Mouse (Mus musculus) adrenal gland, adult 2 months (tissue): ENCODE measurements at regions not wholly inside any gene's neighbourhood (a gene's known extent, or its start where the extent isn't known, plus 50 kb on each side); places are given as distances from the start of the nearest gene placed in this dataset.
"Not testable (repeated sequence)": the region's sequence is repeated elsewhere in the genome, so short reads cannot be mapped to it uniquely, and the experiment has no call there.

Experiments
- DNase-seq: peaks from one replicate; pipeline ENCODE4 v3.0.0; 2021

DNA sequence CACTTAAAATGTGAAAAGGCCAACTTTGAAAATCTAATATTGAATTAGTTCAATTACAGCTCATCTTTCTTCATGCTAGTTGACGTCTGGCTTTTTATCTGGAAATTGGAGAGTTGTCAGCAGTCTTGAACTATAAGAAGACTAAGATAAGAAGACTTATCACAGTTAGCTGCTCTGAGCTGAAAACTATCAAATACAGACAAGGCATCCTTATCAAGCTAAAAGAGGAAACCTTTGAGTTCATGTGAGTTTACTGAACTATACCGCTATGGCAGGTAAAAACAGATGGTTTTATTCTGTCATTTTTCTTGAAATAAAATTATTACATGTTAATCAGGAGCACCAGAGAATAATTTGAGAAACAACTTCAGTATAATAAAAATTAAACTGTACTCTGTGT lies 735.2 kb upstream of the Marcks start:
- no peak for DNase-seq

DNA sequence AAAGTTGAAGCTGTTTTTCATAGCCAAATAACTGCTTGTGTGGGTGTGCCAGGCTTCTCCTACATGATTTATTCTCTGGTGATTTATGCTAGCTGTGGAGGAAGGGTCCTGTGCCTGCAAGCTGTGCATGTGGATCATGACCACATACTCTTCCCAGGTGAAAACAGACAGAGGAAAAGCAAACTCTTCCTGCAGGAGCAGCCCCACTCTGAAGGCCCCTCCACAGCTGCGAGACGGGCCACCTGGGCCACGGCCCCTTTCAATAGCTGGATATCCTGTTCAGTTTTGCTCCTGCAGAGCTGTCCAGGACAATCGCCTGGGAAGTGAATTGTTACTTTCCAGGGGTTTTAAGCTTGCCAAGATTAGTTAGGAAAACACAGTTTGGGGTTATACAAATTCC lies 722.3 kb upstream of the Marcks start:
- peak; percentile 50 for DNase-seq

DNA sequence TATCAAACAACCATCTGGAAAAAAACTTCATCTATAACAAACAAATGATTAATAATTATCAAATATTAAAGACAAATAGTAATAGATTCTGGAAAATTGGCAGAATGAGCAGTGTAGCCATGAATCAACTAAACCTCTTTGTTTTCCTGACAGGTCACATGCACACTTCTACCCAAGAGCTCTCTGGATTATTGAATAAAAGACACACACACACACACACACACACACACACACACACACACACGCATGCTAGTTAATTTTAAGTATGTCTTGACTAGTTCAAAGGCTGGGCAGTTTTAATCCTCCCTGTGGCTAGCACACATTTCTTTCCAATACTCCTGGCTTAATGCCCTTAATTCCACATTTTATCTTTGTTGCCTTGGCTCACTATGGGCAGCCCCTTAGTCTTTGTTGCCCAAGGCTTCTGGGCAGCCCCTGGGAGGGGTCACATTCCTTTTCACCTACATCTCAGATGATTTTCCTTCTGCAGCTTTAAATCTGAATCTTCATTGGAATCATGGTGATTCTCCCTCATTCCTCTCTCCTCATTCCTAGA lies 710.6 kb upstream of the Marcks start:
- DNase-seq, result no peak

DNA sequence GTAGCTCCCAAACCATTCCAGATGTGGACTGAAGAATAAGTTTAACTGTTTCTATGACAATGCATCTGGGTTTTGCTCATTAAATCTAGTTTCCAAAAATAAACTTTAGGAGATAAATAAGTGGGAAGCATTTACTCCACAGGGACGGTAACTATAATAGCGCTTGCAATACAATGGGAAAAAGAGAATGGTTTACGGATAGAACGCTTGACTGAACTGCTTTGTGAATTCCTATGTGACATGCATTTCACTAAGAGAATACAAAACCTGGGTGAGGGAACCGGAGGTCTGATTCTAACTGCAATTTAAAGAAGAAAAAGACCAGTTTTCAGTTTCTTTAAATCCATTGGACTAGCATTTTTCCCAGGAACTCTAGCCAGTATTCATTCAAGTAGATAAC lies 704.1 kb upstream of the Marcks start:
- no peak for DNase-seq

DNA sequence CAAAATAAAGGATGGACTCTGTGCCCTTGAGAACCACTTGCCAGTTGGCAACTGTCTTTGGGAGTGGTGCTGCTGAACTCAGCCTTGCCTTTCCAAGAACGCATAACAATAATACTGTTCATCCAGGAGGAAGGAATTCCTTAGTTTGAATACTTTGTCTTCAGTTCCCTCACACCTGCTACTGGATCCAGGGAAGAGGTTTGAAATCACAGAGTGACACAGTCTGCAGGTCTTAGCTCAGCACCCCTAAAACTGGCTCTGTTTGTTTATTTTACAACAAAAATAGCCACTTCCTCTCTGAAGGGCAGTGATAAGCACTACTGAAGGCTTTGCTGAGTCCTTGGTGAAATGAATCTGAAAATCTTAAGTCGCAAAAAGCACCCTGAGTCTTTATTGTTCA lies 703.1 kb upstream of the Marcks start:
- peak; percentile 46 for DNase-seq

DNA sequence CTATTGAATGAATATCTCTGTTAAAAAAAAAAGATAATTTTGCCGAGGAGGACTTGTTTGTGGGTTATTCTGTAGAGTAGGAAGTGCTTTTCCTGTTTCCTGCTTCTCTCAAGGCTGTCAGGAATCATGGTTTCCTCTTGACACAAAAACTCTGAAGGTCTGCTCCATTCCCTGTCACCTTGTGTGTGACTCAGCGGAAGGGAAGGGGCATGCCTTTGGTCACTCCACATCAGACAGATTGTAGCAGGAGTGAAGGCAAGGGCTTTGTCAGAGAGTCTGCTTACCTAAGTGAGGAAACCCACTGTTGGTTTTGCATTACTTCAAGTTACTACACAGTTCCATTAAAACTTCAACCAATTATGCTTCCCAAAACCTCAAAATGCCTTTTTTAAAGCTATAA lies 699.0 kb upstream of the Marcks start:
- peak; percentile 39 for DNase-seq

DNA sequence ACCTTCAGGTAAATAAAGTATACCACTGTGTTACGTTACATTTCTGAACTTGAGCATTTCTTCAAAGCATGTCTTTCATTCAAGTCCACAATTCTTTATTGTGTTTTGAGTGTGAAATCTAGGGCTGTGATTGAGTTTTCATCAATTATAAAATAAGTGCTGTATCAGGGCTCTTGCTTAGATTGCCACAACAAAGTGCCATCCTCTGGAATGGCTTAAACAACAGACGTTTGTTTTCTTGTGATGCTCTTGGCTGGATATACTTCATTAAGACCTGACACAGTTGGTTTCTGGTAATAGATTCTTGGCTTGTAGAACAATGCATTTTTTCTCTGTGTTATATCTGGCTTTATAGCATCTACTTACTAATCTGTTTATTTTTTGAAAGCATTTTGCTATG lies 674.3 kb upstream of the Marcks start:
- no peak for DNase-seq

DNA sequence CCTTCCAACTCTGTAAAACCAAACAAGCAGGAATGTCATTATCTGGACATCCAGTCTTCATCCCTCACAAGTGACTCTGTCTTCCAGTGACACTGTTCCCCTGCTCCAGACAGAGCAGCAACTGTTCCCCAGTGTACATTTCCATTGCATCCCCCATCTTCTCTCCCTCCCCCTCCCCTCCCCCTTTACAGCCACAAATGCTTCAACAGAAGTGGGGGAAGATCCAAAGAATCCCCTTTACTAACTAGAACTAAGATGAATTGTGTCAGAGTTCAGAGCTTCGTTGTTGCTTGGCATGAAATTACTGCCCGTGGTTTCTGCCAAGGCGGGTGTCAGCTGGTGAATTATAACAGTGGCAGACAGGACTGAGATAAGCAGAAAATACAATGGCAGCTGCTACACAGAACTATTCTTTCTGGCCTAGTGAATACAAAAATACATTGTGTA lies 673.7 kb upstream of the Marcks start:
- DNase-seq, result peak; percentile 73

DNA sequence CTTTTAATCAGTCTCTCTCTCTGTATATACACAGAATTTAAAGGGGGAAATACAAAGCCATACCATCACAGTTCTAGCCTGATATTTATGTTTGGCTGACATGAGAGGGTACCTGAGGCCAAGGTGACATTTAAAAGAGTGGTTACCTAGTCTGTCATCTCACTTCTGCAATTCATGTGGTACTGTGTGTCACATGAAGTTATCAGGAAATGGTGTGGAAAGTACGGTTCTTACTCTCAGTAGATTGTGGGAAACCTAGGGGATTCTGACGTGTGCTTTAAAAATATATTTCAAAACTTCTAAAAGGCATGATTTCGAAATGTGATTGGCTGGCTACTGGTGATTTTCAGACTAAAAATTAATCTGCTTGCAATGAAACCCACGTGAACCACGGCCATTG lies 673.1 kb upstream of the Marcks start:
- DNase-seq, result no peak

DNA sequence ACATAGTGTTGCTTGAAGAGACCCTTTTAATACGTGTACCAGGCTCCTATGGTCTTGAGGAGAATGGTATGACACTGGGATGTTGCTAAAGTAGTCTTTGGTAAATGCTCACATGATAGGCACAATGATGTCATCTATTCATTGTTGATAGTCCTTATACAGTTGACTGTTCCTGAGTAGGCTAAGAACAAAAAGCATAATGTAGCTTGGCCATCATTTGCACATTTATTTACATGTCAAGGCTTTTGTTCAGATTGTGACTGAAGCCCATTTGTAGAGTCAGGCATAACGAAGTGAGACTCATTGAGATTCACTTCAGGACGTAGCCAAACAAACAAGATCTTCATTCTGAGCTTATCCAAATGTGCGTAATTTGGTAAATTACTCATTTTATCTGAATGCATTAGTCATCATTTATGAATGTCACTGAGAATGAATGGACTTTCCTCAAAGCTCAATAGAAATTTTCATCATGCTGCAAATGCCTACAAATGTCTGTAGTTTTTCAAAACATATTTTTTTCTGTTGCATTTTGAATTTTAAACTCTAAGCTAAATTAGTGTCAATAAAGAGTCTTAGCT lies 664.6 kb upstream of the Marcks start:
- DNase-seq, result no peak

DNA sequence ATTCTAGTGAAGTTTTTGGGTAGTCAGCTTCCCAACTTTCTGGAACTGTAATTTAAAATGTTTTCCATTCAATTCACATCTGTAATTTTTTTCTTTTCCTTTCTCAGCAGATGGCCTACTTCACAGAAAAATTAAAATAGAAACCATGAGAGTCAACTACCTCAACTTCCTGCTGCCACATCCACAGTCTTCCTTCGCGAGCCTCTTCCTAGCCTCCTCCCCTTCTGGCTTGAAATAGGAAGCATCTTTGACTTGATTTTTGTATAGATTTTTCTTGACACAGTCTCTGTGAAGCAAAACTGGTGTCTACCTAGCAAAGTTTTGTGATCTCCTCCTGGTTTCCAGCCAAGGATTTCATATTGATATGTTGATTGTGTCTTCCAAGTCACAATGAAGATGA lies 660.7 kb upstream of the Marcks start:
- DNase-seq, result no peak

DNA sequence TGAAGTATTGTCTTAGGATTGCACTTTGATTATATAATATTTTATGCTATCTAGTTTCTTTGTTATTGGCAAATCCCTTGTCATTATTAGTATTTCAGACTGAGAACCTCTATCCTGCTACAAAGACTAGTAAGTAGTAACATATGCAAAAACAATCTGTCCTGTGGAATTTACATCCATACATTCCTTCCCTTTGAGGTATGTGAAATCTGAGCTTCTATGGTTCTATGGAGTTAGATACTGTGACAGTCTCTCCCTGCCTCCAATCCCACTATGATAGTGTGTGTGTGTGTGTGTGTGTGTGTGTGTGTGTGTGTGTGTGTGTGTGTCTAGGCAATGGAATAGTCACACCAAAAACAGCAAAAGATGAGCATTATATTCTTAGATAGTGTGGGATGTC lies 659.6 kb upstream of the Marcks start:
- DNase-seq, result no peak

DNA sequence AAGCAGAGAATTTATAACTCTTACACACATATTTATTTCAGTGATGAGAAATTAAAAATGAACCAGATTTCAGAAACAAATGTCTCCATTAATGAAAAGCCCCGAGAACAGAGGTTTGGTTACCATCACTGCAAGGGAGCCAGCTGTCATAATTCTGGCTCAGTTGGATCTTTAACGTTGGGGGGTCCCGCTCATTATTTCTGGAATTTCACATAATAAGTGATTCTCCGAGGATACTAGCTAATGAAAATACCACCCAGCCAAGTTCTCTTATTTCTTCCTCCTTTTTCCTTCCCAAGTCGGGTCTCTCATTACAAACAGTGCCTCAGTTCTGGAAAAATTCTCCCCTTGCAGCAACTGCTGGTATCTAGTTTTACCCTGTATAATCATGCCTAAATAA lies 659.0 kb upstream of the Marcks start:
- DNase-seq, result no peak

DNA sequence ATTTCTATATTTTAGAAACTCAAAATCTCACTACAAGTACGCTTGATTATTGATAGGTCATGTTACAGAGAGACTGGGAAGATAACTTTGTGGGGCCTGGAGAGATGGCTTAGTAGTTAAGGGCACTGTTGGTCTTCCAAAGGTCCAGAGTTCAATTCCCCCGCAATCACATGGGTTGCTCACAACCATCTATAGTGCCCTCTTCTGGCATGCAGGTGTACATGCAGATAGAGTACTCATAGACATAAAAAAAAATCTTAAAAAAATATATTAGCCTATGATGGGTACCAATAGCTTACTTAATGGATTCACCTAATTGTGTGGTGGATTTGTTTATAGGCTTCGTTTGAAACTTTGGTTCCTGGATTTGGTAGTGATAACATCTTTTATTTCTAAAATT lies 654.2 kb upstream of the Marcks start:
- no peak for DNase-seq

DNA sequence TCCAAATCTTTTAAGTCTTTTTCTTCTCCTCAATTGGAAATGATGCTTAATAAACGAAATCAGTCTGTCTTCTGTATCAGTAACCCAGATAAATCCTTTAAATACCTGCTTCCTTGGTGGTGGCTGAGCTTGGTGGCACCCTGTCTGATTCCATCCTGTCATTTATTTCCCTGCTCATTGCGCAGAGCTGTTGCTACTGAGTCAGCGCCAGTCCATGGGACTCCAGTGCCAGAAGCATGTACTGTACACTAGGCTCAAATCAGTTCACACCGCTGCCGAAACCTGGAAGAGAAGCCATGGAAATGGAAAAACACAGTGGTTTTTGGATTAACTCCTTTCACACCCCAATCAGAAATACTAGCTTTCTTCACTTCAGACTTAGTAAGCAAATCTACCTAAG lies 649.3 kb upstream of the Marcks start:
- DNase-seq, result no peak

DNA sequence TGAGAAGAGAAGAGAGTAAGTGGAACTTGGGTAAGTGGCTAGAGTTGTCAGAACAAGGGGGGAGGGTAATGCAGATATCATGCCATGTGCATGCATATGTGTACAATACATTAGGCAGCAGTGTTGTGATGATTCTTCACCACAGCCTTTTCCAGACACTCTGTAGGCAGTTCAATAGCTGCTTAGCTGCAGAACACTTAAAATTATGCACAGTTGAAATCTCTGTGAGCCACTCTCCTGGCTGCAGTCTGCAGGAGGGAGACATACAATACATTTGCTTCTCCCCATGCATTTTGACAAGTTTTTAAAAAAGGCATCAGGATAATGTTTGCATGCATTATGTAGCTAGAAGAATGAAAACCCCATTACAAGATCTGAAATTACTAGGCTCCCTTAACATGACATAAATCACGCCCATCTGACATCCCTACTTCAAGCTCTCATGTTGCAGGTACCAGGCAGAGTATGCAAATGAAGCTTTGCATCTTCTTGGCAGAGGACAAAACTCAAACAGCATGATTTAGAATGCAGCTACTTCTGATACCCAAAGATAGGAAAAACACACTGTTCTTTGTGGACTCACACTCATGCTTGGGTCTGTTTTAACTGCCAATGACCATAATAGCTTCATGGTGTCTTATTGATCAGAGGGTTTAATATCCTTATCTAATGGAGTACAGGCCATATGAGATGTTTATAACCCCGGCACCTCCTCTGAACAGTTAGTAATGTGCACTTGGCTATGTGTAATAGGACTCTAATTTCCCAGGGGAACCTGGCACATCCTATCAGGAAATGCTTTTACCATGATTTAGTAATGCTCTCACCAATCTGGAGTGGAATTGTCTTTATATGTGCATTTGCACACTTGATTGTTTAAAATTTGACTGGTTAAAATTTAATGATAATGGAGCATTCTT lies 640.9 kb upstream of the Marcks start:
- no peak for DNase-seq

DNA sequence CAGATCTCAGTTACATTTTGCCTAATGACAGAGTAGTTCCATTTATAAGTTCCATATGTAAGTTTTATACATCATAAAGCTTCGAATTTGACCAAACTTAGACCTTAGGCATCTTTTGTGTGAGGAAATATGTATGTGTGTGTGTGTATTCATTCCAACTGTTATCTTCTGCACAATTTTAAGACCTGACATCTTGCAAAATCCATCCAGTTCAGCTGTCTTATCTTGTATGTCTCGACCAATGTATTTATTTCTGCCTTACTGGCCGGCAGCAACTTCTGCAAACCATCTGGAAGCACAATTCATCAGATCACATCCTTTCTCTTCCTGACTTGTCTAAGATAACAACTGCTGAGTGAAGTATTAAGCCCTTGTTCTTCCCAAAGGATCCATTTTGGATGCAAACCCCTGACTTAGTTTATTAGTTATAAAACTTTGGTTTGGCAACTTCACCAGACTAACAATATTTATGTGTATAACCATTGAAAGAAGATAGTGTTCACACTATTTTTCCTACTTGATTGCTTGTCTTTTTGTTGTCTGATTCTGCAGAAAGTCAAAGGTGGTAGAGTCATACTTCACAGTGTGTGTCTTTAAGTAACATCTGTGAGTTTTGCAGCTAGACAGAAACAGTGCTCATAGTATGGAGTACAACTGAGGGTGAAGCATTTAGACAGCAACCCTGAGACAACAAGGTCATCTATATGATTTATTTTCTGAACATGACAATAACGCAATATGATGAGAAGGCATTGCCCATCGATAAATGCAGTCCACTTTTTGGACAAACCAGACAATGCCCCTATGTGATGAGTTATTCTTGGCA lies 622.0 kb upstream of the Marcks start:
- no peak for DNase-seq

DNA sequence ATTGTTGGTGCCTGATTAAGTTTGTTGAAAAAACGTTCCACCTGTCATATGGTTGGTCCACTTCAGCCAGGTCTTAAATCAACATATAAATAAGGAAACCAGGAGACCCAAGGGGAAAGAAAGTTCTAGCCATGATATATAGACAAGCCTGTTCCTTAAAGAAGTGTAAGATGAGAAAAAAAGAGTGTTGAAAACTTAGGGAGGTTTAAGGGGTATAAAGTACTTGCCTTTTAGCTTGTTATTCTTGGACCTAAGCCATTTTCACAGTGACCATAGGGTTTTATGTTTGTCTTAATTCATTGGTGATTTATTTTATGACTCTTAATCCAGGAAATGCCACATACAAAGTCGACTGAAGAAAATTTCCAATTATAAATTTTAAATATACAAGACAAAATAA lies 602.9 kb upstream of the Marcks start:
- DNase-seq, result no peak

DNA sequence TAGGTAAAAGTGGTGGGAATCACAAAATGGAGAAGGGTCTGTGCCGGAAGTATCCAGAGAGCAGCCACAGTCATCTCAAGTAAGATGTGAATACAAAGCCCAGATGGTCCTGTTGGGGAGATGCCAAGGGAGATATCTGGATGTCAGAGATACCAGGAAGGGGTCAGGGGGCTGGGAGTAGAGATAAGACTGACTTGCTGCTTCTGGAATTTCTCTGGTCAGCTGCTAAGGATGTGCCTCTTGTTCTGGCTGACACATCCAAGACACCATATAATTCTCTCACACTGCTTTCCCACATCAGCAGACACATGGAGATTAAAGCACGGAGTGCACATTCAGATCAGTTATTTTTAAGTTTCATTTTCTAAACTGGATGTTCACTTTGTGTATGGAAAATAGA lies 600.3 kb upstream of the Marcks start:
- DNase-seq, result peak; percentile 29

DNA sequence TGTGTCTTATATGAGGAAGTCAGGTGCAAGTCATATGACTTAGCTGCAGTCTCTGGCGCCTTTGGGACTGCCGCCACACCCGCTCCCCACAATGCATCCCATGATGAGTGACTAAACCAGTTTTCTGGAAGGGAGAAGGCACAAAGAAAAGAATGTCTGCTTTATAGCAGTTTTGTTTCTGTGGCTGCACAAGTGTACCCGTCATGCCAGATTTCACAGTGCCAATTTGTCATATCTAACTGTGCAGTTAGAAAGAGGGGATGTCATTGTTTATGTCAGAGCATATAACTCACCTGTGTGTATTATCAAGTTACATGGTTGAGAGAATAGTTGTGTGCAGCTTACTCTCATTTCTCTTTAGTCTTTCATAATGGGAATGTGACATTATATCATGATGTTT lies 586.9 kb upstream of the Marcks start:
- DNase-seq, result no peak

DNA sequence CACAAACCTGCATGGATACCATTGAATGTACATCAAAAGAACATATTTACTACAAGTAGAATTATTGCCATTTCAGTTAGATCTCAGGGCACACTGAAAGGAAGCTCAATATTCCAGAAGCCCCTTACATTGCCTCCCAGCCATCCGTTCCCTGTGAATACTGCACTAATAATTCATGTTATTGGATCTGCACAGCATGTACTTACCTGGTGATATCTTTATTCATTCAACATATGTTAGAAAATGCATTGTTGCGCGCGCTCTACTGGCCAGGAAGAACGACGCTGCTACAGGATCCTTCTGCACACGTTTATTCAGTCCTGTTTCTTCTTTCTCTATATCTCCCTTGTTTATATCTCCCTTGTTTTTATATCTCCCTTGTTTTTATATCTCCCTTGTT lies 586.3 kb upstream of the Marcks start:
- not testable (repeated sequence) for DNase-seq

DNA sequence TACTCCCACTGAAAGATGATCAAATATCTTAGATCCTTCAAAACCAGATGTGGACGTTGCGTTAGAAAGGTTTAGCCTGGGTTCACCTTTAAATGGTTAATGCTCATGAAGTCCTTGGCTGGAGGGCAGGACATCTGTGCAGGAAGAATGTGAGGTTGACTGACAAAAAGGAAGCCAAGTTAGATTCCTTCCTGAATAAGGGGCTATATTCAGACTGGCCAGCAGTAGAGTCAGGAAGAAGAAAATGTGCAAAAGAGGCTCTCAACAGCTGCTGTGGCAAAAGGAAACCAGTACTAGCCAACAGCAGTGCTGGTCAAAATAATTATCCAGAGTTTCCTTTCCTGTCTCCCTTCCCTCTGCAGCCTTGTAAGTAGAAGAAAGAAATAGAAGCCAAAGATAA lies 582.0 kb upstream of the Marcks start:
- DNase-seq, result no peak

DNA sequence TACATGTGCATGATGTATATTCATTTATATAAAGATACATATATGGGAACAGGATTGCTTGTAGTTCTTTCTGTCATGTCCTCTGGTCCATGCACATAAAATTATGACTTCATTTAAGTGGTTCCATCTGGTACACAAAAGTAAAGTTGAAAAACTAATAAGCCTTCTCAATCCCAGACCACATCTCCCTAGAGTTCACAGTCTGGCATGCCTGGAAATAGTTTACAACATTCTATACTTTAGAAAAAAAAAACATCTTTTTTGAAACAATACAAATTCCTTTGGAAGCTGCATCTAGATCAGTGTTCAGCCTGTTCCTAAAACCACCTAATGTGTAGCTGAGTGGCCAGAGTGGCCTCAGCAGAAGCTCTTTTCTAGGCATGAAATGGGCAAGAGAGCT lies 578.2 kb upstream of the Marcks start:
- no peak for DNase-seq
